Mouse (Mus musculus) myocyte (in vitro differentiated cells): ENCODE measurements at regions not wholly inside any gene's neighbourhood (a gene's known extent, or its start where the extent isn't known, plus 50 kb on each side); places are given as distances from the start of the nearest gene placed in this dataset.

Experiments
- H3K27me3 ChIP-seq: one replicate; pipeline ENCODE4 v1.6.1; 2011; ENCODE audit not compliant: control insufficient read depth, insufficient read depth, insufficient read length
- H3K36me3 ChIP-seq: one replicate; pipeline ENCODE4 v1.6.1; 2011; ENCODE audit not compliant: control insufficient read depth, insufficient read depth
- H3K4me2 ChIP-seq: one replicate; pipeline ENCODE4 v1.6.1; 2011; ENCODE audit warnings: low read depth, control low read depth
- H3K4me3 ChIP-seq: one replicate; pipeline ENCODE4 v1.5.1; 2011; ENCODE audit warnings: mild to moderate bottlenecking, control low read depth, moderate library complexity
- H3K79me2 ChIP-seq: one replicate; pipeline ENCODE4 v1.6.1; 2011; ENCODE audit not compliant: control insufficient read depth, insufficient read depth
- H3ac ChIP-seq: one replicate; pipeline ENCODE4 v1.6.1; 2011; ENCODE audit not compliant: control insufficient read depth, insufficient read length
- CEBPB ChIP-seq: IDR thresholded peaks from 2 replicates; pipeline ENCODE4 v1.6.1; 2011; ENCODE audit warnings: mild to moderate bottlenecking, moderate library complexity; ENCODE audit not compliant: poor library complexity, insufficient read depth, severe bottlenecking
- E2F4 ChIP-seq: IDR thresholded peaks from one replicate; pipeline ENCODE4 v1.6.1; 2011; ENCODE audit warnings: mild to moderate bottlenecking, control low read depth, moderate library complexity; ENCODE audit not compliant: insufficient read depth
- MAX ChIP-seq: IDR thresholded peaks from one replicate; pipeline ENCODE4 v1.6.1; 2011; ENCODE audit warnings: low read depth, mild to moderate bottlenecking, control low read depth
- MYOD1 ChIP-seq, 3 experiments: IDR thresholded peaks; one replicate each; pipeline ENCODE4 v1.6.1; 2011; ENCODE audit warnings: control low read depth in 2 of 3, low read depth in 2 of 3, mild to moderate bottlenecking in 2 of 3, moderate library complexity in 1 of 3; ENCODE audit not compliant: insufficient read length in 2 of 3, control insufficient read depth in 1 of 3
- MYOG ChIP-seq, 3 experiments: IDR thresholded peaks; one replicate each; pipeline ENCODE4 v1.6.1; 2011; ENCODE audit warnings: control low read depth in 2 of 3, low read depth in 2 of 3, mild to moderate bottlenecking in 2 of 3; ENCODE audit not compliant: insufficient read length in 2 of 3, control insufficient read depth in 1 of 3, insufficient read depth in 1 of 3
- POLR2A ChIP-seq: IDR thresholded peaks from one replicate; pipeline ENCODE4 v1.6.1; 2011; ENCODE audit warnings: low read depth, mild to moderate bottlenecking, control low read depth, moderate library complexity; ENCODE audit not compliant: insufficient read length
- POLR2AphosphoS2 ChIP-seq: IDR thresholded peaks from one replicate; pipeline ENCODE4 v1.6.1; 2011; ENCODE audit warnings: low read depth, control low read depth; ENCODE audit not compliant: insufficient read length
- REST ChIP-seq: IDR thresholded peaks from one replicate; pipeline ENCODE4 v1.6.1; 2011; ENCODE audit warnings: mild to moderate bottlenecking, control low read depth, moderate library complexity; ENCODE audit not compliant: insufficient read depth, insufficient read length
- SRF ChIP-seq: IDR thresholded peaks from one replicate; pipeline ENCODE4 v1.6.1; 2011; ENCODE audit warnings: low read depth; ENCODE audit not compliant: control insufficient read depth, insufficient read length
- TCF12 ChIP-seq: IDR thresholded peaks from one replicate; pipeline ENCODE4 v1.6.1; 2011; ENCODE audit warnings: mild to moderate bottlenecking, control low read depth; ENCODE audit not compliant: poor library complexity, insufficient read depth, severe bottlenecking
- TCF3 ChIP-seq: IDR thresholded peaks from one replicate; pipeline ENCODE4 v1.6.1; 2011; ENCODE audit warnings: low read depth, control low read depth; ENCODE audit not compliant: insufficient read length
- USF1 ChIP-seq: IDR thresholded peaks from one replicate; pipeline ENCODE4 v1.6.1; 2011; ENCODE audit warnings: low read depth, mild to moderate bottlenecking, control low read depth, moderate library complexity

GRCm38 (mm10) chr9:103860658-103861377, 99.2 kb upstream of the Tmem108 start:
- H3K36me3 ChIP-seq: no peaks in the 10 kb centered on the region
- H3K27me3 ChIP-seq: no peaks in the 10 kb centered on the region
- H3K79me2 ChIP-seq: no peaks in the 10 kb centered on the region
- TF ChIP-seq REST: no peak
- no peak for TF ChIP-seq E2F4
- TF ChIP-seq MYOD1 (IDR thresholded peaks at IDR 0.05; ENCODE audit: control insufficient read depth in 1 of 3, insufficient read length in 2 of 3, low read depth in 2 of 3): no peak
- H3K4me2 ChIP-seq: no peak overlapping the region
- no peak overlapping the region for H3ac ChIP-seq
- no peak overlapping the region for H3K4me3 ChIP-seq

DNA sequence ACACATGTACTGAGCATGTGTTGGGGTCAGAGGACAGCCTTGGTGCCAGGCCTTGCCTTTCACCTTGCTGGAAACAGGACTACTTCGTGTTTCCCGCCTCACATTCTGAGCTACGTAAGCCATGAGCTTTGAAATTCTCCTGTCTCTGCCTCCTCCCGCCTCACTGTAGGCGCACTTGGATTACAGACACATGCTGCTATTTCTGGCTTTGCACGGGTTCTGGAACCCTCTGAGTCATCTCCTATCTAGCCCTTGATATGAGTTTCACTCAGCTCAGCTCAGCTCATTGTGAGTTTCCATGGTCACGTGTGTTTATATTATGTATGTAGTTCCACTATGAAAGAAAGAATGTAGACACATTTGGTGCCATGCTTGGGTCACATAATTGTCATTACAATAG, 100.9 kb upstream of the Tmem108 start:
- TF ChIP-seq MYOG (IDR thresholded peaks at IDR 0.05; ENCODE audit: control insufficient read depth in 1 of 3, insufficient read depth in 1 of 3, insufficient read length in 2 of 3, low read depth in 2 of 3) (no peak), MAX (no peak), TCF3 (no peak), REST (no peak), USF1 (no peak), TCF12 (no peak), MYOD1 (IDR thresholded peaks at IDR 0.05; ENCODE audit: control insufficient read depth in 1 of 3, insufficient read length in 2 of 3, low read depth in 2 of 3) (no peak), CEBPB (no peak), POLR2A (no peak), POLR2AphosphoS2 (no peak), SRF (no peak), E2F4 (no peak)
- Histone ChIP-seq H3K27me3 (no peaks in the 10 kb centered on the region), H3K79me2 (no peaks in the 10 kb centered on the region), H3K36me3 (no peaks in the 10 kb centered on the region), H3K4me2 (no peak overlapping the region), H3ac (no peak overlapping the region), H3K4me3 (no peak overlapping the region)

- H3K79me2 ChIP-seq: no peaks in the 10 kb centered on the region
- TF ChIP-seq REST (no peak), MYOG (IDR thresholded peaks at IDR 0.05; ENCODE audit: control insufficient read depth in 1 of 3, insufficient read depth in 1 of 3, insufficient read length in 2 of 3, low read depth in 2 of 3) (no peak), E2F4 (no peak), MAX (no peak), SRF (no peak), MYOD1 (IDR thresholded peaks at IDR 0.05; ENCODE audit: control insufficient read depth in 1 of 3, insufficient read length in 2 of 3, low read depth in 2 of 3) (no peak), TCF3 (no peak), POLR2AphosphoS2 (no peak), USF1 (no peak), TCF12 (no peak), CEBPB (no peak), POLR2A (no peak)
- H3K27me3 ChIP-seq: no peaks in the 10 kb centered on the region
- no peak overlapping the region for H3K4me2 ChIP-seq
- no peaks in the 10 kb centered on the region for H3K36me3 ChIP-seq
- H3K4me3 ChIP-seq: no peak overlapping the region
- H3ac ChIP-seq: no peak overlapping the region
Measured at GRCm38 (mm10) chr9:103867433-103868209, 106.0 kb upstream of the Tmem108 start.

DNA sequence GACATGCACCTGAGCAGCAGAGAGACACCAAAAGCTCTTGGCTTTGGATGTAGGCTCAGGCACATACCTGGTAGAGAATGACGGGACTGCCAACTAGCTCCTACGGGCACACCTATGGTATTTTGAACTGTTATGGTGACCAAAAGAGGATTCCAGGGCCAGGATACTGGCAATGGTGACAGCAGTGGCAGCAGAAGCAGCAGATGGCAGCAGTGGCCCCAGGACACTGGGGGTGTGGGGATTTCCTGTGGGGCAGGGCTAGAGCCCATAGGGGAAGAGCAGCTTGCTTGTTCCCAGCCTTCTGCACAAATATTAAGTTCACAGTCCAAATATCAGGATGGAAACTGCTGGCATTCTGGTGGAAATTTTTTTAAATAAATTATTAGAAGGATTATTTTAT, 107.6 kb upstream of the Tmem108 start:
- H3K79me2 ChIP-seq: no peaks in the 10 kb centered on the region
- no peaks in the 10 kb centered on the region for H3K36me3 ChIP-seq
- no peak overlapping the region for H3K4me2 ChIP-seq
- H3K27me3 ChIP-seq: no peaks in the 10 kb centered on the region
- no peak overlapping the region for H3K4me3 ChIP-seq
- TF ChIP-seq MYOG (IDR thresholded peaks at IDR 0.05; ENCODE audit: control insufficient read depth in 1 of 3, insufficient read depth in 1 of 3, insufficient read length in 2 of 3, low read depth in 2 of 3): no peak
- no peak for TF ChIP-seq USF1
- TF ChIP-seq SRF: no peak
- no peak for TF ChIP-seq POLR2A
- TF ChIP-seq CEBPB: no peak
- TF ChIP-seq MAX: no peak
- TF ChIP-seq POLR2AphosphoS2: no peak
- no peak for TF ChIP-seq MYOD1 (IDR thresholded peaks at IDR 0.05; ENCODE audit: control insufficient read depth in 1 of 3, insufficient read length in 2 of 3, low read depth in 2 of 3)
- no peak for TF ChIP-seq TCF12
- no peak for TF ChIP-seq TCF3
- no peak for TF ChIP-seq REST
- no peak overlapping the region for H3ac ChIP-seq
